Mouse (Mus musculus) liver, embryonic 16.5 days (tissue): ENCODE results near the gene Rrp12. TPM values are rescaled to one million over a fixed set of nuclear protein-coding genes. Genes with fewer than 3 reads are reported as not detected.

Experiments used
- ATAC-seq: fragments of 200-750 bp; cut with Nextera tagmentation; 2 replicates; pipeline ENCODE4 v1.8.0; 2017; ENCODE audit warnings: low read depth, mild to moderate bottlenecking, moderate number of reproducible peaks, moderate library complexity
- H3K27ac ChIP-seq: fragments of 300-500 bp; sonication (generic); 2 replicates; pipeline ENCODE4 v1.5.1; 2014; ENCODE audit warnings: mild to moderate bottlenecking, low read length
- H3K27me3 ChIP-seq: fragments of 300-500 bp; sonication (generic); 2 replicates; pipeline ENCODE4 v1.6.1; 2014; ENCODE audit warnings: low read depth, low read length, mixed read lengths; ENCODE audit not compliant: control insufficient read depth, insufficient read depth
- H3K36me3 ChIP-seq: fragments of 300-500 bp; sonication (generic); 2 replicates; pipeline ENCODE4 v1.6.1; 2014; ENCODE audit warnings: mild to moderate bottlenecking; ENCODE audit not compliant: control insufficient read depth, insufficient read depth
- H3K4me1 ChIP-seq: fragments of 300-500 bp; sonication (generic); 2 replicates; pipeline ENCODE4 v1.6.1; 2014; ENCODE audit warnings: low read depth, low read length, mixed read lengths; ENCODE audit not compliant: control insufficient read depth
- H3K4me2 ChIP-seq: fragments of 300-500 bp; sonication (generic); 2 replicates; pipeline ENCODE4 v1.6.1; 2014; ENCODE audit warnings: low read depth, low read length, mixed read lengths
- H3K4me3 ChIP-seq: fragments of 300-500 bp; sonication (generic); 2 replicates; pipeline ENCODE4 v1.5.1; 2014; ENCODE audit warnings: low read depth, mild to moderate bottlenecking, low read length
- H3K9ac ChIP-seq: fragments of 300-500 bp; sonication (generic); 2 replicates; pipeline ENCODE4 v1.6.1; 2014; ENCODE audit warnings: low read depth, low read length
- H3K9me3 ChIP-seq: fragments of 300-500 bp; sonication (generic); replicated peaks from 2 replicates; pipeline ENCODE4 v1.6.1; 2016; ENCODE audit warnings: low read length; ENCODE audit not compliant: control insufficient read depth
- WGBS: fragments of 180-500 bp; shearing (Covaris S2); extraction: QIAGEN DNeasy Blood & Tissue Kit; methylation state at CpG from one replicate; pipeline ENCODE4 v1.1.7; 2014; ENCODE audit not compliant: insufficient replicate concordance; 5-methylcytosine and 5-hydroxymethylcytosine counted together
- polyA plus RNA-seq: library from polyadenylated mRNA; unstranded; fragments of >200 nt; fragmentation: Nextera tagmentation; extraction: Ambion mirVana; gene quantifications from 2 replicates; pipeline ENCODE4 v1.2.1, GENCODE M21; 2015

Gene Rrp12
- polyA plus RNA-seq, 1 experiment from 2014 or later: 7.5 TPM

DNA sequence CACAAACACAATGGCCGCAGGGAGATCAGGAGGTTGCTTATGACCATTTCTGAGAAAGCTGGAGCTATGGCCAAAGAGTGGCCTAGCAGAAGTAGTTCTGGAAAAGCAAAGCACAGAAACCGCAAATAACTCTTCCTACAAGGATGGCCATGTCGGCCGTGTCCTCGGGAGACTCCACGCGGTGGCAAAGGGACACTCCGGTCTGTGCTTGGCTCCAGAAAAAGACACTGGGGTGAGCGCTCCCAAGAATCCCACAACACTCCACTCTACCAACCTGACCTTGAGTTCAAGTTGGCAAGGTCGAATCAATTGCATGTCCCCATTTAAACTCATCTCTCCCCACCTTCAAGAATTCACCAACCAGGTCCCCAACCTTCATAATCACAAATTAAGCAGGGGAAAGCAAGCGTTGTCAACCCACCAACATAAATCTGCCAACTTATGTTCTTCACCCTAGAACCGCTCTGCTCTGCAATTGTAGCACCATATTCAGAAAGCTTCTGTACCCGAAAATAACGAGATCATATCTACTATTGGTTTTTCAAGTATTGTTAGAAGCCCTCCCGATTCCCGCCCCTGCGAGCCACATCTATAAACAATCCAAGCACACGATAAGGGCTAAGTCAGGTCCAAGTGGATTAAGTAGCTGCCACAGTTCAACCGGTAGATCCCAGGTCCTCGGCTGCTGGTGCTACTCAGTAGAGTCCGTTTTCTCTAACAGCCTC, 49.4 kb downstream of the Rrp12 start:
- no peaks in the 10 kb centered on the region for H3K36me3 ChIP-seq
- peak overlapping the region; percentile 84 for H3K4me2 ChIP-seq
- peaks cover 24% of the 10 kb centered on the region for H3K4me1 ChIP-seq
- H3K4me3 ChIP-seq: peak overlapping the region; percentile 72
- ATAC-seq: peak; percentile 2; the same call in 1 of the 2 replicates
- H3K27ac ChIP-seq: peak overlapping the region; percentile 87
- WGBS: 9% methylated on average over 21 of the region's 21 CpGs
- H3K9me3 ChIP-seq: no peaks in the 10 kb centered on the region
- no peaks in the 10 kb centered on the region for H3K27me3 ChIP-seq
- peak overlapping the region; percentile 73 for H3K9ac ChIP-seq

DNA sequence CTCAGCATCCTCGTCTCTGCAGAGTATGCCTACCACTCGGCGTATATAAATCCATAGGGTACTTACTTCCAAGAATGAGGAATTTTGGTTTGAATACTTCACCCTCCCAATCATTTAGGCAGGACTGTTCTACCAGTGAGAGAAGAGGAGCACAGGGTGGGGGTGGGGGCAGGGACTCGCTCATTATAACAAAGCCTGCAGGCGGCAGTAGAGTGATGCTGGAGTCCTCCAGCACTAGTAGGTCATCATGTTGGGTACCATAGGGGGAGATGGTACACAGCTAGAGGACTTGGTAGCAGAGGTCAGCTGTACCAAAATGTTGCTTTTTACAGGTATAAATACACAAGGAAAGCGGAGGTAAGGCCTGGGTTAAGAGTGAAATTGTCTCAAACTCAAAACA, 51.6 kb downstream of the Rrp12 start:
- ATAC-seq: no peak

GRCm38 (mm10) chr19:41842706-41843105, 53.3 kb downstream of the Rrp12 start:
- 67% methylated on average over 4 of the region's 4 CpGs for WGBS

More for the DNA sequence above, 51.6 kb downstream of the Rrp12 start:
- Histone ChIP-seq H3K27me3 (no peaks in the 10 kb centered on the region), H3K9ac (no peak overlapping the region), H3K4me1 (peaks cover 24% of the 10 kb centered on the region), H3K36me3 (no peaks in the 10 kb centered on the region), H3K4me2 (no peak overlapping the region), H3K4me3 (no peak overlapping the region), H3K27ac (no peak overlapping the region), H3K9me3 (no peaks in the 10 kb centered on the region)
- 63% methylated on average over 6 of the region's 6 CpGs for WGBS

DNA sequence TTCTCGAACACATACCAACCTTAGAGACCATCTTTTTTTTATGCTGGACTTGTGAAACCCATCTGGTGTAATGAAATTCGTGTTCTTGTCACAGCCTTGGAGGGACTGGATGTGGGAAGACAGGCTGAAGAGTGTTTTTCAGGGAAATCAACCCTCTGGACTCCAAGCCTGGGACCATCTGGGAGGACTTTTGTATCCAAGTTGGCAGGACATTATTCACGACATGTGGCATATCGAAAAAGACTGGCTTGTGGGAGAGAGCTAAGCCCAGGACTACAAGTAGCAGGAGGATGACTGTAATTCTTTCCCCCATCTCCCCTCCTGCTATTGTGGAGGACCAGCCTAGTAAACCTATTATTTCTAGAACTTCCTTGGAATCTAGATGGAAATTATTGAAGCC, 53.8 kb downstream of the Rrp12 start:
- H3K4me1 ChIP-seq: peaks cover 46% of the 10 kb centered on the region
- no peak for ATAC-seq
- H3K27ac ChIP-seq: no peak overlapping the region
- no peak overlapping the region for H3K4me2 ChIP-seq
- H3K36me3 ChIP-seq: no peaks in the 10 kb centered on the region
- no peak overlapping the region for H3K4me3 ChIP-seq
- no peaks in the 10 kb centered on the region for H3K9me3 ChIP-seq
- 71% methylated on average over 4 of the region's 4 CpGs for WGBS
- H3K9ac ChIP-seq: no peak overlapping the region
- H3K27me3 ChIP-seq: no peaks in the 10 kb centered on the region

More at GRCm38 (mm10) chr19:41842706-41843105, 53.3 kb downstream of the Rrp12 start:
- H3K27me3 ChIP-seq: no peaks in the 10 kb centered on the region
- H3K9me3 ChIP-seq: no peaks in the 10 kb centered on the region
- H3K36me3 ChIP-seq: no peaks in the 10 kb centered on the region
- peaks cover 40% of the 10 kb centered on the region for H3K4me1 ChIP-seq
- ATAC-seq: no peak
- H3K27ac ChIP-seq: no peak overlapping the region
- H3K4me3 ChIP-seq: no peak overlapping the region
- no peak overlapping the region for H3K4me2 ChIP-seq
- no peak overlapping the region for H3K9ac ChIP-seq

DNA sequence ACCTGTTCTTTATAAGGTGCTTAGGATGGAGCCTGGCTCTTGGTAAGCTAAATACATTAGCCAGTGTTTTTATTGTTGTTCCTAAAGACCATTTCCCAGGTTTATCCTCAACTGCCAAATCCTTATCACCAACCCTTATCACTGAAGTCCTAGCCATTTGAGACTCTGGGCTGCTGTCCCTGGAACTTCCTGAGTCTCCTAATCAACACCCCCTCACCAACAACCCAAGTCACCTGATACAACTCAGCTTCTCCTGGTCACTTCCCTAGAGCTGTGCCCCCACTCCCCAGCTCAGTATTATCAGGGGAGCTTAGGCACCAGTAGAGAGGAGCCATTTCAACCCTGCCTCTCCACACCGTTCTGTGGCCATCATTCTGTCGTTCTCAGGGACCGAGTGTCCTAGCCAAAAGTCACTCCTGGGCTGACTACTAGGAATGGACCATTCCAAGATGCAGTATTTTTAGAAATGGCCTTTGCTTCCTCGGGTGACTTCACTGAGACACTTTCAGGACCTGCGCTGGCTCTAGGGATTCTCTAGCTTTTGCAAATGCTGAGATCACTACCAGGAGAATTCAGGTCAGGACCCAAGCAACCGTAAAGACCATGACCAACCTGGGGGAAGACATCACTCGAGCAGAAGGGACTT, 54.7 kb downstream of the Rrp12 start:
- H3K4me1 ChIP-seq: peaks cover 49% of the 10 kb centered on the region
- WGBS: 51% methylated on average over 7 of the region's 7 CpGs

GRCm38 (mm10) chr19:41839685-41840084, 56.3 kb downstream of the Rrp12 start:
- H3K27me3 ChIP-seq: no peaks in the 10 kb centered on the region
- H3K4me3 ChIP-seq: no peak overlapping the region
- H3K9me3 ChIP-seq: no peaks in the 10 kb centered on the region
- H3K27ac ChIP-seq: peak overlapping the region; percentile 89
- 82% methylated on average over 3 of the region's 3 CpGs for WGBS
- no peak overlapping the region; the same call in 1 of the 2 replicates for H3K4me2 ChIP-seq
- ATAC-seq: no peak
- no peaks in the 10 kb centered on the region for H3K36me3 ChIP-seq
- no peak overlapping the region for H3K9ac ChIP-seq
- peaks cover 53% of the 10 kb centered on the region for H3K4me1 ChIP-seq

More for the DNA sequence above, 54.7 kb downstream of the Rrp12 start:
- Histone ChIP-seq H3K4me3 (no peak overlapping the region), H3K27me3 (no peaks in the 10 kb centered on the region), H3K9me3 (no peaks in the 10 kb centered on the region), H3K27ac (no peak overlapping the region), H3K9ac (no peak overlapping the region), H3K36me3 (no peaks in the 10 kb centered on the region), H3K4me2 (no peak overlapping the region)
- no peak for ATAC-seq

DNA sequence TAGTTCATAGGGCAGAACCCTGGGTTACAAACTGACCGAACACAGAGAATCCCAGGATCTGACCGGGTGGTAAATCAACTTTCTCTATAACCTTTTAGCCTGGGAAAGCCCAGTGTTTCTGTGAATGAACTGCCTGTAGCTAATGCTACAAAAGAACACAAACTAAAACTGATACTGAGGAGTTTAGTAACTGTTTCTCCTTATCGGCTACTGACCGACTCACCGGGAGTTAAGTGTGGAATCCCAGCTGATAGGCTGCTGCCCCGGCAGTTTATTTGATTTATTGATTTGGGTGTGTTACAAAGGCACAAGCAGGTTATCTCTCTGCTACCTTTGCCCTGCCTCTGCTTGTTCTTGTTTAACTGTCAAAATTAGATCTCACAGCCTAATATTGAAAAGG, 57.2 kb downstream of the Rrp12 start:
- Histone ChIP-seq H3K4me2 (peak overlapping the region; percentile 54), H3K36me3 (no peaks in the 10 kb centered on the region), H3K27ac (peak overlapping the region; percentile 89), H3K9me3 (no peaks in the 10 kb centered on the region), H3K9ac (peak overlapping the region; percentile 41; the same call in 1 of the 2 replicates), H3K4me1 (peaks cover 56% of the 10 kb centered on the region), H3K4me3 (peak overlapping the region; percentile 18; the same call in 1 of the 2 replicates), H3K27me3 (no peaks in the 10 kb centered on the region)
- 21% methylated on average over 6 of the region's 6 CpGs for WGBS
- peak; percentile 42 for ATAC-seq

DNA sequence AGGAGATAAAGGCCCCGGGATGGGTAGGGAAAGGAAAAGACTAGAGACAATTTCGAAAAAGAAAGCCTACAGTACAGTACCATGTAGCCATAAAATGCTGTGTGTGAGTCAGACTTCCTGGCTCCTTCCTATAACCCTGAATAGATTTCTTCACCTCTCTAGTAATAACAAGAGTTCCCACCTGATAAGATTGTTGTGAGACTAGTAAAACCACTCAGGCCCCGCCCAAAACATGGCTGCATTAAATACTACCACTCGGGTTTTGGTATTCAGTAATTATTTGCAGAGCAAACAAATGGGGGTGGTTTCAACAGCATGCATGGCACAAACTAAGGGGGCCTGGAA, 58.1 kb downstream of the Rrp12 start:
- Histone ChIP-seq H3K9me3 (no peaks in the 10 kb centered on the region), H3K36me3 (no peaks in the 10 kb centered on the region), H3K27me3 (no peaks in the 10 kb centered on the region), H3K27ac (peak overlapping the region; percentile 89), H3K4me2 (peak overlapping the region; percentile 54), H3K9ac (peak overlapping the region; percentile 41), H3K4me1 (peaks cover 63% of the 10 kb centered on the region), H3K4me3 (peak overlapping the region; percentile 18; the same call in 1 of the 2 replicates)
- 0 out of 2 replicates have a peak, but pooled peaks have one; percentile 10 for ATAC-seq
- 9% methylated on average over 4 of the region's 4 CpGs for WGBS
